Mouse (Mus musculus): ENCODE data around the gene Sept6.
"Not testable (repeated sequence)": the region's sequence is repeated elsewhere in the genome, so short reads cannot be mapped to it uniquely, and the experiment has no call there.

Gene Sept6

DNA sequence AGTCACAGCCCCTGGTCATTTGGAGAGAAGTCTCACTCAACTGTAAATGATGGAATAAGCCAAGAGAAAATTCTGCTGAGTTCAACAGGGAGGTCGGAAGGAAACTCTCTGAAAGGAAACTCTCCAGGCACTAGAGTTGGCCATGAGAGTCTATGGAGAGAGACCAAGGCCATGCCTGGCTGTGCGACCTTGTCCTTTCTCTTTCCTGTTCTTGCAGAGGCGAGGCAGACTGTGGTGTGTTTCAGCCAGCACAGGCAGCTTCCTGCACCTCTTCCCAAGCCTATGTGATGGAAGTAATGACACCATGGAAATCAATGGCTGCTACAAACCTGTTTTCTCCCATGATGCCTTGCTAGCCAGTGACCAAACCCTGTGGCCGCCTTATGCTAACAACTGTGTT is 20.4 kb downstream of the Sept6 start:
- in situ Hi-C loops (cut with MboI, MseI), result no loop called here

DNA sequence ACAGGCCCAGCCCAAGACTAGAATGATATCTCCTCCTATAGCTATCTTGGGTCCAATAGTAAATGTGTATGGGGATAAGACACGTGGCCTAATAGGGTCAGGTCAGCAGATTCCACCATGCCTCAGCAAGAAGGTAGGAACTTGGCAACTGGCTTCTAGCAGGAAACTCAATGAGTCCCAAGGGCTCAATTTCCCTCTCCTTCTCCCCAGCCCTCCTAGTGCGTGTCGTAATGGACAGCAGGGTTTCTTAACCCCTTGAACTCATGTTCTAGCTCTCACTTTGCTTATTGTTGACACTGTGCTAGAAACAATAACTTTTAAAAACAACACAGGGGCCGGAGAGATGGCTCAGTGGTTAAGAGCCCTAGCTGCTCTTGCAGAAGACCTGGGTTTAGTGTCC is 22.1 kb downstream of the Sept6 start:
- in situ Hi-C loops (cut with MboI, MseI), result no loop called here

DNA sequence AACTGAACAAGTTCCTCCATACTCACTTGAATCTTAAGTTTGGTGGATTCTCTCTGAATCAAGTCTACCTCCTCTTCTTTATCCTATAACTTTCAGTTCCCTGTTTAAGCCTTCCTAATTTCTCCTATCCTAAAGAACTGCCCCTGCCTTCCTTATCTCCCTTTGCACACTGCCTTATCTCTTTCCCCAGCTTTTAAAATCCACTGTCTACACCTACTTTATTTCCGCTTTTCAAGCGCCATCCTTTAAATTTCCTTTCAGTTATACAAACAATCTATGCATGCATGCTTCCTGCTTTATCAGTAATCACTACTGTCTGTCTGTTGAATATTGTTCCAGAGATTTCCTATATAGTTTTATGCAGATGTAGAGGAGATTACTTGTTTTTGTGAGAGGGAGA is 34.9 kb downstream of the Sept6 start:
- in situ Hi-C loops (cut with MboI, MseI), result no loop called here

DNA sequence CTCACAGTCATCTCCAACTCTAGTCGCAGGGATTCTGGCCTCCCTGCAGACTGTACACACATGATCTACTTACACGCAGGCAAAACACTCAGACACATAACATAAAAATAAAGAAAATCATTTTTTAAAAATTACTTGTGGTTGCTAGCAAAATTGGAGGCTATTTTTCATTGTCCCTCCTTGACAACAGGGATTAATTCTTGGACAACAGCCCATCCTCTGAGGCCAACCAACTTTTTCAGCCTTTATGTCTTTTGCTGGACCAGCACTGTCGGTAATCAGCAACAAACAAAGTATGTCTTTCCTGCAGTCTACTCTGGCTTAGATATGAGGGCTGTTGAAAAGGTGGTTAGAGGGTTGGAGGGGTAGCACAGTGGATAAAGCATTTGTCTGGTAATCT is 50.5 kb downstream of the Sept6 start:
- in situ Hi-C loops (cut with MboI, MseI), result no loop called here

DNA sequence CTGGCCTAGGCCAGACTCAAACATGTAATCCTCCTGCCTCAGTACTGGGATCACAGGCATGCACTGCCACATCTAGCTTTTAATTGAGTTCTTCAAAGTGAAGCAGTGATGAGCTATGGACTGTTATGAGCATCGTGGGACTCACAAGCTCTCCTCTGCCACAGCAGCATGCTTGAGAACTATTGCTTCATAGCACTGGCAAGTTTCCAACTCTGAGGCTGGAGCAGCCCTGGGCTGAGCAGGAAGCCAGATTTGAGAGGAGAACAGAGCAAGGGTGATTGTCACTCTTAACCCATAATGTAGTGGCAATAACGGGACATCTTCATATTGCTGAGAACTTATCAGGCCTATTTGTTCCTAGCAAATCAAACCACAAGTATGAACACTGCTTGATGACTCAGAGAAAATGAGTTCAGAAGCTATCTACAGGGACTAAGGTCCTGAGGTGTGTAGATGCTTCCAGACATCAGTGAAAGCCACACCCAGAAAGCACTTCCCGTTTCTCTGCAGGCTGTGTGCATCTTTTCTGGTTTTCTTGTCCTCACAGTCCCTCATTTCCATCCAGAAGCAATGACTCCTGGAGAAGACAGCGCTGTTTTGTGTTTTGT is 51.7 kb downstream of the Sept6 start:
- in situ Hi-C loops (cut with MboI, MseI), result no loop called here

DNA sequence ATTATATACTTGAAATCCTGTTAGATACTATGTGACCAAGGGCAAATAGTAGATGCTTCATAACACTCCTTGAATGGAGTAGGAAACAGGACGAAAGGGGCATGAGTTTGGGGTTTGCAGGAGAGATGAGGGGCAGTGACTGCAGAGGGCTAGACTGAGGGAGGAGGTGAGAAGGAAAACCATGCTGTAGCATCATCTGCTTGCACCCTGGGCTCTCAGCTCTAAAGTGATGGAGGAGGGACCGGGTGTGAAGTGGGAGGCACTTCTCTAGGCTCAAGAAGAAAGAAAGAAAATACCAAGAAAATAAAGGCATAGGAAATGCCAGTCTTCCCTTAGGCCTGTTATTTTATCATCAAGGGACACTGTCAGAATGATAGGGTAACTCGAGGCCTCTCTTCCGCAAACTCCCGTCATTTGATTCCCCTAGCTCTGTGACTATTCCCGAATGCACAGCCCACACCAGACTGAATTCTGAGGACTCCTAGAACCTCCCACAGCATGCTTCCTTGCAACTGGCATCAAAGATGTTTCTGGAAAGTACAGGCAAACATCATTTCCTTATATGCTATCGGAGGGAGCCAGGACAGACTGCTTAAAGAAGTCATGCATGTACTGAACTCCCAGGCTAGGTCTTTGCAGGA is 56.1 kb downstream of the Sept6 start:
- in situ Hi-C loops (cut with MboI, MseI), result no loop called here

DNA sequence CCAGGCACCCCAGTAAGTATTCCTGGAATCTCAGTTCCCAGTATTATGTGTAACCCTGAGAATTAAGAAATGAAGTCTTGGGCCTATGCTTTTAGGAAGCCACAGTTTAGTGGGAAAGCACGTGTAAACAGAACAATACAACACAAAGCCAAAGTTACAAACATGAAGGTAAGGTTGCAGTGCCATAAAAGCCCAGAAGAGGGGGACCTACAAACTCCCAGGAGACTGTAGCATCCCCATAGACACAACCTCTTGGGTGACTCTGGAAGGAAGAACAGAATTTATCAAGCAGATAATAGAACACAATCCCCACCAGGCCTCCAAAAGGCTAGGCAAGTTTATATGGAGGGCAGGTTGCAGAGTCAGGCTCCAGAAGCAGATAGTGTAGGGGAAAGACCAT is 61.0 kb downstream of the Sept6 start:
- in situ Hi-C loops (cut with MboI, MseI), result no loop called here

DNA sequence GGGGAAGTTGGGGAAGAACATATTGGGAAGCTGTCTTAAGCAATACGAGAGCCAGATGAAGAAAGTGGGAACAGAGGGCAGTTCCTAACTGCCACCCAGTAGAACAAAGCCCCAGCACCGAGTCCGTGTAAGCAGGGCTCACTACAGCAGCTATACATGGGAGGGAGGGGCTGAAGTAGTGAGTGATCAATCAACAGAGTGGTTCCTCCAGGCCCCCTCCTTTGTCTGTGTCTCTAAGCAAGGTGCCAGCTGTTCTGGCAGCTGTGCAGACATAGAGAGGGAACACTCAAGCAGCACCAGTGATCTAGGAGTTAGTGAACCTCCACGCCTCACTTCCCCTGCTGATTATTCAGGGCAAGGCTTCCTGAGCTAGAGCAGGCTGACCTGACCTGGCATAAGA is 61.9 kb downstream of the Sept6 start:
- in situ Hi-C loops (cut with MboI, MseI), result no loop called here

DNA sequence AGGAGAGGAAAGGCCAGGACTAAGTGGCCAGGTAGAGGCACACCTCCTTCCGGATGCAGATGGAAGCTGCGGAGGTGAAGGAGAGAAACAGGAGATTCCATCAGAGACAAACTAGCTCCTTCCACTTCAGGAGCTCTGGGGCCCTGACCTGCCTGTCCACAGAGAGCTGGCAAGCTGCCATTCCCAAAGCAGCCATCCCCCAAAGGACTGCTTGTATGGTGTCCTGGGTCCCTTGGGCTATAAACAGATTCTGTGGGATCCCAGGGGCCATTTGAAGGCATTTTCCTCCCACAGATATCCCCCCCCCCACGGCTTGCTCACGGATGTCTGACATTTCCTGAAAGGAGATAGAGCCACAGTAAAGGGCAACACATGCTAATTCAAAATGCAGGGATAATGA is 62.8 kb downstream of the Sept6 start:
- in situ Hi-C loops (cut with MboI, MseI), result no loop called here

DNA sequence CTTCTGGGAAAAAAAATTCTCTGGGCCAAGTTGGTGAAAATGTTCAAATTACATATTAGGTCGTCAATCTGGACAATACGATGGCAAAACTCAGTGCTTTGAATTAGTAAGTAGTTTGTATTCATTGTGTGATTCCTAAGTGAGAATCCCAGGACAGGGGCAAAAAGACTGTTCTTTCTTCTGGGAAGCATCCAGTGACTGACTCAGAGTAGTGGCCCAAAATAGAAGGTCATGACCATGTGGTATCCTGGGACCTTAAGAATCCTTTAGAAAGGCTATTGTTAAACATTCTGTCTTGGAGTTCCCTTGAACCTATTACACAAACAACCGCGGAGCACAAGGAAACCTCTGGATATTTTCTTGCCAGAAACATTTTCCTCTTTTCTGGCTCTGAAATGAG is 70.2 kb downstream of the Sept6 start:
- in situ Hi-C loops (cut with MboI, MseI), result no loop called here

DNA sequence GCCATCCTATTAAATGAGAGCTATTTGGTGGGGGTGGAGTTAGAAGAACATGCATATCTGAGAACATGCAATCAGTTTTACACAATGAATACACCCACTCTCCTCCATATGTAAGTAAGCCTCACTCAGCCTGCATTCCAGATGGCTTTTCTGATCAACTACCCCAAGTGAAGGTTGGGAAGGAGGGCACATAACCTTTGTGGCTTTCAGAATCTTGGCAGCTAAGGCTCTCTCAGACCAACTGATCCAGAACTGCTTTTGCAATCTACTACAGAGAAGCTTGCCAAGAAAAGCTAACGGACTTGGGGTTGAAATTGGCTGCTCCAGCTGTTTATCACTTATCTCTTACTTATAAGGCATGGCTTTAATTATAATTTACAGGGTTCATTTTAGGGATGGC is 73.8 kb downstream of the Sept6 start:
- in situ Hi-C loops (cut with MboI, MseI), result no loop called here

DNA sequence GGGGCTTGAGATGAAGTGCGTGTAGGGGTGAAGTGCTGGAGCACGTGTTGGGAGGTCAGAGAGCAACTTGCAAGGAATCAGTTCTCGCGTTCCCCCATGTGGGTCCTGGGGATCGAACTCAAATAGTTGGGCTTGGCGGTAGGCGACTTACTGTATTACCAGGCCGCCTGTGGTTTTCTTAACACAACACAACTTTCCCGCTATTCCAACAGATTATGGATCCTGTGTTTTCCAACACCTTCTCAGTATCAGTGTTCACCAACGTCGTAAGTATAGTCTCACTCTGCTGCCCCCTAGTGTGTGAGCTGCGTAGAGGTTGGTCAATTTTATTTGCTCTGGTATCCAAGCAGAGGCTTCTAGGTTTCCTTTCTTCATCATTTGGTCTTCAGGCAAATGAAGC is 80.3 kb downstream of the Sept6 start:
- in situ Hi-C loops (cut with MboI, MseI), result no loop called here

DNA sequence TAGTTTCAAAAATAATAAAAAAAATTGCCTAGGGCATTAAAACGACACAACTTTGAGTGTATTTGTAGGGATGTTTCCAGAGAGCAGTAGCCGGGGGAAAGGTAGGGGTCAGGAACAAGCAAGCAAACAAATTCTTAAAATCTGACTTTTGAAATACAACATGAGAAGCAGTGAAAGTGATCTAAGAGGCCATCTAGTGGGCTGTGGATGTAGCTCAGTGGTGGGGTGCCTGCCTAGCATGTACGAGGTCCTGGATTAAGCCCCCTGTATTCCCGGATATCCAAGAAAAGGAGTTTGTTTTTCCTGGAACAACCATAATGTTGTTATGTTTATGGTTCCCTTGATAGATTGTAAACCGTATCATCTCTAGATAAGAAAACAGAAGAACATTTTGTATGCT is 85.1 kb downstream of the Sept6 start:
- in situ Hi-C loops (cut with MboI, MseI), result no loop called here

DNA sequence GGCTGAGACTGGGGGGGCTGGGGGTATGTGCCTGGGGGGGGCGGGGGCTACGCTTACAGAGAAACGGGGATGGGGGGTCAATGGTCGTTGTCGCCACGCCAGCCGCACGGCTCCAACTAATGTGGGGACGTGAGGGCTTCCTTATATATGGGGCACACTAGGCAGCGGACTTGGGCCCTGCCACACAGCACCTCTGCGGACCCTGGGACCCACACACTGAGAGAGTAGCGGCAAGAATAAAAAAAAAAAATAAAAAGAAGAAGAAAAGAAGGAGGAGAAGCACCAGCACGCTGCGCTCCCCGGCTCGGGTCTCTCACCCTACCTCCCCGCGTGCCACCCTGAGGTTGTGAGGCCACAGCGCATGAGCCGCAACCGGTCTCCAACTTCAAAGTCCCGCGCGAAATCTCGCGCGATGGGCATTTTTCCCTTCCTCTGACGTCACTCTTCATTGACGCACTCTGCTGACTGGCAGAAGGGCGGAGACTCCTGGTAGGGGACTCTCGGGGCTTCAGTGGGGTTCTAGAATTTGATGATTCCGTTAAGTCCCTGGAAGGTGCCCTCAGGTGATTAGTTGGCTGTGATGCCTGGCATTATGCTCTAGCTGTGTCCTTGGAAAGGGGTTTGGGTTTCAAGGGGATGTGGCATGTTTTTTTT is 88.4 kb downstream of the Sept6 start:
- in situ Hi-C loops (cut with MboI, MseI), result no loop called here

DNA sequence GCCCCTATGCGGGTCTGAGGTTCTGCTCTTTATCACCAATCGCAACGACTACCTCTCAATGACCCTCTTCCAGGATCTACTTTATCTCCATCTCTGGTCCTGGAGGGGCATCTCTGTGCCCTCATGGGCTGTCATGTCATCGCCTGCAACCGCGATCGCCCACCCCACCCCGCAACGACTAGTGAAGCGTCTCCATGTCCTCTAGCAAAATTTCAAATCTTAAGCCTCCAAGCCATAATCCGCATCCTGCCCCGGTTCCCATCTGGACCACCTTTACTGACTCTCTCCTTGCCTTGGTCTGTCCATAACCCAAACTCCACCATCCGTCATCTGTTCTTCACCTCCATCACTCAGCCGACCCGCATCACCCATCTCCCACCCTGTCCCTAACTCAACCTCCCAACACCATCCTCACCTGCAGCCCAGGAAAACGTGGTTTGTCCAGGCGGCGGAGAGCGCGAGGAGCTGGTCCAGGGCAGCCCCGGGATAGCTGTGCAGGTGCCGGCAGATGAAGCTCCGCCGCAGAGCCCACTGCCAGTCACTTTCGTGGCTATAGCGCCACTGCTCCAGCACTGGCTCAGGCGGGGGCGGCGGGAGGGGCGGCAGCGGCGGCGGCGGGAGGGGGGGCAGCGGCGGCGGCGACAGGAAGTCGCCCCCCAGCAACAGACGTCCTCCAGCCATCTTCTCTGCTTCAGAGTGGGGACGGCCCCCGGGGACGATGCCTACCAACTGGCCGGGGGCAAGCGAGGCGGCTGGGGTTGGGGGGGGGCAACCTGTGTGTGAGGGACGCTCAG is 89.1 kb downstream of the Sept6 start, which contains the start of gene Nkrf:
TSS of gene Nkrf (minus strand) at position 579 of the 794 bp plus-strand sequence.
- in situ Hi-C loops (cut with MboI, MseI), result no loop called here

DNA sequence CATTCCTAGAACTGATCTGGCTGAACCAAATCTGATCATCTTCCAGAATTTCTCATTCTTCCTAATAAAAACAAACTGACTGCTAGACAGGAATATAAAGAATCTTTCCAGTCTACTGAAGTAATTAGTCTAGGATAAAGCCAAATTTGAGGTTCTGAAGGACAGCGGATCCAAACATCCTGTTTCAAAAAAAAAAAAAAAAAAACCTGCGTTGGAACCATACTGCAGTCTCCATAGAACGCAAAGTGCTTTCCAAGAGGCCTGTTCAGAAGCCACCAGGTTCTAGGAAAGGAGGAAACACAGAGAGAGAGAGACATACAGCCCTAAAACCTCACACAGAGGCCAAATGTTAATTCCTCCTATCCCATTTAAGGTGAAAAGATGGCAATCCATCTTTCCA is 89.9 kb downstream of the Sept6 start:
- in situ Hi-C loops (cut with MboI, MseI), result no loop called here

DNA sequence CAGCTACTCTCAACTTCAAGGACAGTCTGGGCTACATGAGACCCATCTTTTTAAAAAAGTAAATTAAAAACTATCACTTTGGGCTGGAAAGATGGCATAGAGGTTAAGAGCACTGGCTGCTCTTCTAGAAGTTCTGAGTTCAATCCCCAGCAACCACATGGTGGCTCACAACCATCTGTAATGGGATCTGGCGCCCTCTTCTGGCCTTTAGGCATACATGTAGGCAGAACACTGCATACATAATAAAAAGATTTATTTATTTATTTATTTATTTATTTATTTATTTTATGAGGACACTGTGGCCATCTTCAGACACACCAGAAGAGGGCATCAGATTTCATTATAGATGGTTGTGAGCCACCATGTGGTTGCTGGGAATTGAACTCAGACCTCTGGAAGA is 92.7 kb downstream of the Sept6 start:
- in situ Hi-C loops (cut with MboI, MseI), result not testable (repeated sequence)

DNA sequence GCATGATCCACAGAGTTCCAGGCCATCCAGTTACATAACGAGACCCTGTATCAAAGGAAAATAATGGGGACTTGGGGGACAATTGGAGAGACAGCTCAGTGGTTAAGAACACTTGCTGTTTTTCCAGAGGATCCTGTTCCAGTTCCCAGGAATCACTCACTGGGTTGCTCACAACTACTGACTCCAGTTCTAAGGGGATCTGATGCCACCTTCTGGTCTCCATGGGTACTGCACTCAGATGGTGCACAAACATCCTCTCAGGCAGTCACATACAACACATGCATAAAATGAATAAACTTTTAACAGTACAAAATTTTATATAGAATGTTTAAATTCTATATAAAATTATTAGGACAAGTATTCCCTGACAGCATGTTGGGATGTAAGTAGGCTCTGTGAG is 106.9 kb downstream of the Sept6 start:
- in situ Hi-C loops (cut with MboI, MseI), result no loop called here

DNA sequence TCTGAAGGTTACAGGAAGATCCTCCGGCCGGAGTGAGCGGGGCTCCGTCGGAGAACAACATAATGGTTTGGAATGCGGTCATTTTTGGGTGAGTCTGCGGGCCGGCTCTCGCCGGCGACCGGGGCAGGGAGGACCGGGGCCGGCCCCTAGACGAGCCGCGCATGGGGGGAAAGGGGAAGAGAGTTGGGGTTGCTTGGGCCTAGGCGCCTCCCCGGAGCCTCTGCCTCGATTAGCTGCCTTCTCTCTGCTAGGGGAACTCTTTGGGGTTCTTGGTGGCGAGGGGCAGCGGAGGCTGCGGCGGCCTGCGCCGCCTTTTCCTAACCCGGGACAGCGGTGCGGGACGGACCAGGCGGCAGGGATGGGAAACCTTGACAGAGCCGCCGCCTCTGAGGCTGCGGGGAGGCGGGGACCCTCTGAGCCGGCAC is 116.9 kb downstream of the Sept6 start:
- in situ Hi-C loops (cut with MboI, MseI), result no loop called here

DNA sequence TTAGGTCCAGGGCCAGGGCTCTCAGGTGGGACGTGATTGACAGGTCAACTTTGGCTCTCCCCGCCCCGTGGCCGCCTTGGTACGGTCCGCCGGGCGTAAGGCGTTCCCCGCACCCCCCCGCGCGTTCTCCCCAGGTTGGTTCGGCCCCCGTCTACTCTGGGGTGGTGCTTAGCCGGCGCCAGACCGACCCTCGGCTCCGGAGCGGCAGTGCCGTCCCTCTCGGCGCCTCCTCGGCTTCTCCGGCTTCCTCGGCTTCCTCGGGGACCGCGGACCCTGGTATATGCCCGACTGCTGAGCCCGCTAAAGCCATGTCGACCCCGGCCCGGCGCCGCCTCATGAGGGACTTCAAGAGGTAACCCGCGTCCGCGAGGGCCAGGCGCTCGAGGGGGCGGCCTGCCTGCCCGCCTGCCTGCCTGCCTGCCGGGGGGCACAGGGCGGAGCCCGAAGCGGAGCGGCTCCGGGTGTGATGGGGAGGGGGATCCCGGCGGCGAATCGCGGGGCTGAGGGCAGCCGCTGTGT is 117.4 kb downstream of the Sept6 start:
- in situ Hi-C loops (cut with MboI, MseI), result no loop called here

DNA sequence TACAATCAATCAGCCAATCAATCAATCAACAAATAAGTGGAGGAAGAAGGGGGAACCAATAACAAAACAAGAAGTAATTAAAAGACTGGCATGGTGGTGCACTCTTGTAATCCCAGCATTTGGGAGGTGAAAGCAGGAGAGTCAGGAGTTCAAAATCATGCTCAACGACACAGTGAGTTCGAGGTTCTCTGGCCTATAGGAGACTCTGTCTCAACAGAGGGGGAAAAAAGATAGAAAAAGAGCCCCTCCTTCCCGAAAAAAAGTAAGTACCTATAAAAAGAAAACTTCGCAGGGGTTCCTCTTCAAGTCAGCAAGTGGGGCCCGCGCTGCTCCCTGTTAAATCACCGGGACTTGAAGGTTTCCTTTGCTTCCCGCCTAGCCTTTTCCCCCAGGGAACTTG is 117.8 kb downstream of the Sept6 start, which contains the start of the genes Ube2a and C330007P06Rik:
TSS of gene Ube2a (plus strand) at position 136 of the 400 bp plus-strand sequence.
TSS of gene C330007P06Rik (minus strand) at position 347 of the 400 bp plus-strand sequence.
- in situ Hi-C loops (cut with MboI, MseI), result no loop called here

DNA sequence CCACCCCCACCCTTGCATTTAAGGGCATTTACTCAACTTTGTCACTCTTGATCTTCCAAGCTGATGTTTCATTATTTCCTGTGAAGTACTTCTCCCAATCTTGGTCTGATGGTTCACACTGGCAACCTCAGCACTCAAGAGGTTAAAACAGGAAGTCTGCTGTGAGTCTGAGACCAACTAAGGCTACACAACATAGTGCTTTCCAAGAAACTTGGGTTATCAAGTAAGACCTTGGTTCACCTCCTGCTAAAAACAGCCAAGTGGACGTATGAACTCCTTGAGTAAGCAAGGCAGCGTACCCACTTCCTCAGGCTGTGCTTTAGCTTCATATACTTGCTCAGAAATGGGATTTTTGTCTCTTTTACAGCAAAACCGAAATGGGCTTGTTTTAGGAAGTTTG is 121.2 kb downstream of the Sept6 start:
- in situ Hi-C loops (cut with MboI, MseI), result no loop called here
